Mouse (Mus musculus) limb, embryonic 14.5 days (tissue): ENCODE measurements around the gene Ipo5. TPM values are rescaled to one million over a fixed set of nuclear protein-coding genes. Genes with fewer than 3 reads are reported as not detected.
A peak's percentile ranks its signal among the peaks of the same experiment; 100 is the strongest.

Source experiments
- ATAC-seq: fragments of 200-750 bp; cut with Nextera tagmentation; 2 replicates; pipeline ENCODE4 v1.8.0; 2017; ENCODE audit warnings: low read depth, moderate number of reproducible peaks, moderate TSS enrichment; ENCODE audit not compliant: low FRiP score
- DNase-seq: peaks from one replicate; pipeline ENCODE4 v3.0.0-alpha.2; 2015; ENCODE audit warnings: low spot score
- H3K27ac ChIP-seq: fragments of 300-500 bp; sonication (generic); replicated peaks from 2 replicates; pipeline ENCODE4 v1.5.1; 2014; ENCODE audit warnings: low read depth, mild to moderate bottlenecking, low read length, moderate library complexity, mixed read lengths
- H3K27me3 ChIP-seq: fragments of 300-500 bp; sonication (generic); 2 replicates; pipeline ENCODE4 v1.6.1; 2014; ENCODE audit warnings: low read length, mixed read lengths; ENCODE audit not compliant: control insufficient read depth, insufficient read depth
- H3K36me3 ChIP-seq: fragments of 300-500 bp; sonication (generic); 2 replicates; pipeline ENCODE4 v1.6.1; 2014; ENCODE audit warnings: mild to moderate bottlenecking, low read length, moderate library complexity, mixed read lengths; ENCODE audit not compliant: control insufficient read depth, insufficient read depth
- H3K4me1 ChIP-seq: fragments of 300-500 bp; sonication (generic); 2 replicates; pipeline ENCODE4 v1.6.1; 2014; ENCODE audit warnings: antibody characterized with exemption, low read length, mixed read lengths; ENCODE audit not compliant: control insufficient read depth, insufficient read depth
- H3K4me2 ChIP-seq: fragments of 300-500 bp; sonication (generic); replicated peaks from 2 replicates; pipeline ENCODE4 v1.6.1; 2014; ENCODE audit warnings: low read depth, mild to moderate bottlenecking, low read length, moderate library complexity; ENCODE audit not compliant: severe bottlenecking
- H3K4me3 ChIP-seq: fragments of 300-500 bp; sonication (generic); replicated peaks from 2 replicates; pipeline ENCODE4 v1.5.1; 2014; ENCODE audit warnings: low read length
- H3K9ac ChIP-seq: fragments of 300-500 bp; sonication (generic); 2 replicates; pipeline ENCODE4 v1.6.1; 2014; ENCODE audit warnings: mild to moderate bottlenecking, low read depth, low read length, moderate library complexity; ENCODE audit not compliant: severe bottlenecking
- H3K9me3 ChIP-seq: fragments of 300-500 bp; sonication (generic); 2 replicates; pipeline ENCODE4 v1.6.1; 2016; ENCODE audit warnings: low read length; ENCODE audit not compliant: control insufficient read depth
- POLR2A ChIP-seq: fragments of 200-500 bp; IDR thresholded peaks from 2 replicates; pipeline ENCODE4 v1.8.0; 2012; ENCODE audit warnings: inconsistent platforms, mild to moderate bottlenecking, moderate library complexity, borderline replicate concordance; ENCODE audit not compliant: insufficient read depth, insufficient read length; ENCODE audit errors: extremely low read depth
- WGBS: fragments of 180-500 bp; shearing (Covaris S2); extraction: QIAGEN DNeasy Blood & Tissue Kit; methylation state at CpG from one replicate; pipeline ENCODE4 v1.1.7; 2014; 5-methylcytosine and 5-hydroxymethylcytosine counted together
- polyA plus RNA-seq, 2 experiments: library from polyadenylated mRNA; depleted of rRNA in 1 of 2; stranded (reverse) in 1 of 2; unstranded in 1 of 2; fragments of >200 nt; fragmentation: Nextera tagmentation in 1 of 2; extraction: Ambion mirVana in 1 of 2; gene quantifications; 2 replicates each; pipeline versions ENCODE4 v1.2.1 to v1.2.3; 2012 to 2014

Gene Ipo5
- polyA plus RNA-seq (2012; rRNA removed), result 69.1 and 85.0 TPM in 2 replicates
- polyA plus RNA-seq (2014; fragmentation: Nextera tagmentation; extraction: Ambion mirVana), result 95.2 and 99.2 TPM in 2 replicates

GRCm38 (mm10) chr14:120910733-120911324 lies at the start of gene Ipo5:
Gene Ipo5, plus strand, starts transcription at chr14:120911224.
- Histone ChIP-seq H3K27ac (peak within 1 kb of the TSS; percentile 89), H3K4me1 (peaks cover 10% of the 10 kb centered on the region; the same call in 1 of the 2 replicates), H3K9me3 (no peaks in the 10 kb centered on the region), H3K36me3 (no peaks in the 10 kb centered on the region), H3K9ac (peak within 1 kb of the TSS; percentile 85), H3K4me3 (peak within 1 kb of the TSS; percentile 73), H3K27me3 (no peaks in the 10 kb centered on the region), H3K4me2 (peak within 1 kb of the TSS; percentile 92)
- 0% methylated on average over 25 of the region's 83 CpGs for WGBS
- ATAC-seq (peak; percentile 97), DNase-seq (peak; percentile 95)
- TF ChIP-seq POLR2A, result 0 out of 2 replicates have a peak, but pooled peaks have one; percentile 47

GRCm38 (mm10) chr14:120863205-120863604 lies 47.8 kb upstream of the Ipo5 start:
- H3K36me3 ChIP-seq, result no peaks in the 10 kb centered on the region
- H3K4me1 ChIP-seq, result no peaks in the 10 kb centered on the region
- H3K9ac ChIP-seq, result no peak overlapping the region
- H3K4me2 ChIP-seq, result no peak overlapping the region
- 93% methylated on average over 3 of the region's 3 CpGs for WGBS
- H3K27me3 ChIP-seq, result no peaks in the 10 kb centered on the region
- TF ChIP-seq POLR2A, result no peak
- no peak for DNase-seq
- ATAC-seq, result no peak
- no peak overlapping the region for H3K27ac ChIP-seq
- no peak overlapping the region for H3K4me3 ChIP-seq
- peaks cover 2% of the 10 kb centered on the region; the same call in 1 of the 2 replicates for H3K9me3 ChIP-seq

- Histone ChIP-seq H3K36me3 (no peaks in the 10 kb centered on the region), H3K27me3 (no peaks in the 10 kb centered on the region), H3K9me3 (no peaks in the 10 kb centered on the region), H3K4me3 (no peak overlapping the region), H3K4me2 (no peak overlapping the region), H3K9ac (no peak overlapping the region), H3K27ac (no peak overlapping the region), H3K4me1 (no peaks in the 10 kb centered on the region; the same call in 1 of the 2 replicates)
- TF ChIP-seq POLR2A, result no peak
- ATAC-seq (no peak), DNase-seq (no peak)
- 88% methylated on average over 4 of the region's 4 CpGs for WGBS
Observed at GRCm38 (mm10) chr14:120864896-120865295, 46.1 kb upstream of the Ipo5 start.

- 91% methylated on average over 8 of the region's 8 CpGs for WGBS
- no peak overlapping the region for H3K4me3 ChIP-seq
- H3K4me1 ChIP-seq, result no peaks in the 10 kb centered on the region; the same call in 1 of the 2 replicates
- H3K9ac ChIP-seq, result no peak overlapping the region
- no peak for TF ChIP-seq POLR2A
- H3K4me2 ChIP-seq, result no peak overlapping the region
- no peaks in the 10 kb centered on the region for H3K36me3 ChIP-seq
- ATAC-seq, result no peak
- no peaks in the 10 kb centered on the region for H3K27me3 ChIP-seq
- no peak overlapping the region for H3K27ac ChIP-seq
- no peak for DNase-seq
- no peaks in the 10 kb centered on the region for H3K9me3 ChIP-seq
Observed at GRCm38 (mm10) chr14:120866573-120866972, 44.5 kb upstream of the Ipo5 start.

- Histone ChIP-seq H3K27ac (no peak overlapping the region), H3K4me3 (no peak overlapping the region), H3K4me2 (no peak overlapping the region), H3K27me3 (no peaks in the 10 kb centered on the region), H3K36me3 (no peaks in the 10 kb centered on the region), H3K9ac (no peak overlapping the region), H3K4me1 (no peaks in the 10 kb centered on the region; the same call in 1 of the 2 replicates), H3K9me3 (no peaks in the 10 kb centered on the region)
- ATAC-seq (no peak), DNase-seq (no peak)
- TF ChIP-seq POLR2A, result no peak
- 83% methylated on average over 5 of the region's 5 CpGs for WGBS
Observed at GRCm38 (mm10) chr14:120867121-120867520, 43.9 kb upstream of the Ipo5 start.
